Mouse (Mus musculus): Measurements from ENCODE around the gene Asic4. TPM values are rescaled to one million over a fixed set of nuclear protein-coding genes. Genes with fewer than 3 reads are reported as not detected.

Asic4 gene
- polyA plus RNA-seq, 1 experiment from 2014 or later: 2.3 TPM

DNA sequence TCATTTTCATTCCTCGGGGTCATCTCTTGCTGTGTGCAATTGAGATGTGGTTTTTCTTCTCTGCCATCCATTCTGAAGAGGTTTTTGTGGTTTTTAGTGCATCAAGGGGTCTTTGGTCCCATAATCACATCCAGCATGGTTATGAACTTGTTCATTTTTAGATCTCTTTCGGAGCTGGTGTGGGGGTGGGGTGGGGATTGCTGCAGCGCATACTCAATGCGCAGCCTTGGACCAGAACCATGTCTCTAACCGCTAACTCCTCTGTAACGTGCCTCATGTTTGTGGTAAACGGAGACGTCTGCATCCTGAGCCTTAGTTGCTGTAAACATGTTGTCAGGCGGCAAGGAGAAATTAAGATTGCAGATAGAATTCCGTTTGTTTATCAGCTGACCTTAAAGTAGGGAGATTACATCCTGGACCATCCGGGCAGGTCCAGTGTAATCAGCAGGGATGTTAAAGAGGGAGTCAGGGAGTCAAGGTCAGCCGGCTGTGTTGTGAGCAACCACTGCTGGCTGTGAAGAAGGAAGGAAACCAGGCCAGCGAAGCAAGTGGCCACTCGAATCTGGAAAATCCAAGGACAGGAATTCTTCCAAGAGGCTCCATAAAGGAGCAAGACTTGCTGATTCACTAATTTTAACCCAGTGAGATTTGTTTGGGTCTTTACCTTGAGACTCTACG is 66.6 kb downstream of the Asic4 start:
- Histone ChIP-seq H3K9me3 (no peaks in the 10 kb centered on the region), H3K4me1 (peaks cover 45% of the 10 kb centered on the region), H3K27ac (peak overlapping the region; percentile 65), H3K4me3 (no peak overlapping the region), H3K27me3 (ENCODE audit: insufficient read depth, poor library complexity, severe bottlenecking) (no peaks in the 10 kb centered on the region), H3K36me3 (no peaks in the 10 kb centered on the region)
- peak; percentile 74 for DNase-seq (ENCODE audit: low spot score)
- 52% methylated on average over 15 of the region's 15 CpGs for WGBS

DNA sequence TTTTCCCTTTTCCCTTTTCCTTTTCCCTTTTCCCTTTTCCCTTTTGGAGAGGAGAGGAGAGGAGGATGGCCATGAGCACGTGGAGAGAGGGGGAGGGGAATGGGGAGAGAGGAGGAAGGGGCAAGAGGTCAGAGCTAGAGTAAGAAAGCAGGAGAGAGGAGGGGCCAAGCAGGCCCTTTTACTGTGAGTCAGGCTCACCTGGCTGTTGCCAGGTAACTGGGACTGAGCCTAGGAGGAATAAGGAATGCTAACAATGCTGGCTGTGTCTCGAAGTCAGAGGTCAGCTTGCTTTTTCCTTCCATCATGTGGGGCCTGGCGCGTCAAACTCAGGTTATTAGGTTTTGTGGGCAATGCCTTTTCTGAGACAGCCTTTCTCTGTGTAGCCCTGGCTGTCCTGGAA is 67.7 kb downstream of the Asic4 start:
- H3K9me3 ChIP-seq: no peaks in the 10 kb centered on the region
- no peak overlapping the region; the same call in 1 of the 2 replicates for H3K27ac ChIP-seq
- H3K36me3 ChIP-seq: no peaks in the 10 kb centered on the region
- peaks cover 37% of the 10 kb centered on the region for H3K4me1 ChIP-seq
- 40% methylated on average over 4 of the region's 4 CpGs for WGBS
- H3K4me3 ChIP-seq: no peak overlapping the region
- DNase-seq (ENCODE audit: low spot score): peak; percentile 69
- H3K27me3 ChIP-seq (ENCODE audit: insufficient read depth, poor library complexity, severe bottlenecking): no peaks in the 10 kb centered on the region

DNA sequence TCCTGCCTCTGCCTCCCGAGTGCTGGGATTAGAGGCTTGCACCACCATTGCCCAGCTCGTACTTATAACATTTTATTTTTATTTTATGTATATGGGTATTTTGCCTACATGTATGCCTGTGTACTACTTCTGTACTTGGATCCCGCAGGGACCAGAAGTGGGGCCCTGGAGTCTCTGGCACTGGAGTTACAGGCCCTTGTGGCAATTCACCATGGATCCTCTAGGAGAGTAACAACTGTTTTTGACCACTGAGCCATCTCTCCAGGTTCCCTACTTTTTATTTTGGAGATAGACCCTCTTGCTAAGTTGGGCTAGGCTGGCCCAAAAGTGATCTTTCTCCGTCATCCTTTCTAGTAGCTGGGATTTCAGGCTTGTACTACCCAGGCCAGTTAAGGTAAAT is 68.2 kb downstream of the Asic4 start:
- no peaks in the 10 kb centered on the region for H3K27me3 ChIP-seq (ENCODE audit: insufficient read depth, poor library complexity, severe bottlenecking)
- no peak overlapping the region for H3K27ac ChIP-seq
- H3K36me3 ChIP-seq: no peaks in the 10 kb centered on the region
- no peaks in the 10 kb centered on the region for H3K9me3 ChIP-seq
- WGBS: 90% methylated on average over 4 of the region's 4 CpGs
- H3K4me1 ChIP-seq: peaks cover 33% of the 10 kb centered on the region
- no peak for DNase-seq (ENCODE audit: low spot score)
- H3K4me3 ChIP-seq: no peak overlapping the region

DNA sequence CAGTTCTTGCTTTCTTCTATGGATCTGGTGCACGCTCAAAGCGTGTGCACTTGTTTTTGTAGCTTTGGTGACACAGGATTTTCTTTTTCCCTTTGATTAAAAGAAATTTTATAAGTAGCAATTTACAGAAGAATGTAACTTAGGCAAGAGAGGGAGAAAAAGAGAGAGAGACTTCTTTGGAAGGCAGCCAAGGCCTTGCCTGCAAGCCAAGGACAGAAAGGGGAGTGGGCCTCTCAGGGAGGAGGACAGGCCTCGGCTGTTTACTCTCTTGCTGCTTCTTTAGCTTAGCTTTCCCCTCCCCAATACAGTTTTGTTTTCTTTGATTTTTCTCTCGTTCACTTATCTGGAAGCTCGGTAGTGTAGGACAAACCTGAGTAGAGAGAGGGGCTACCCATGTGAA is 69.3 kb downstream of the Asic4 start:
- Histone ChIP-seq H3K4me3 (no peak overlapping the region), H3K27ac (peak overlapping the region; percentile 89), H3K9me3 (no peaks in the 10 kb centered on the region), H3K27me3 (ENCODE audit: insufficient read depth, poor library complexity, severe bottlenecking) (no peaks in the 10 kb centered on the region), H3K4me1 (peaks cover 34% of the 10 kb centered on the region), H3K36me3 (peaks cover 1% of the 10 kb centered on the region)
- 73% methylated on average over 5 of the region's 5 CpGs for WGBS
- DNase-seq (ENCODE audit: low spot score): no peak

DNA sequence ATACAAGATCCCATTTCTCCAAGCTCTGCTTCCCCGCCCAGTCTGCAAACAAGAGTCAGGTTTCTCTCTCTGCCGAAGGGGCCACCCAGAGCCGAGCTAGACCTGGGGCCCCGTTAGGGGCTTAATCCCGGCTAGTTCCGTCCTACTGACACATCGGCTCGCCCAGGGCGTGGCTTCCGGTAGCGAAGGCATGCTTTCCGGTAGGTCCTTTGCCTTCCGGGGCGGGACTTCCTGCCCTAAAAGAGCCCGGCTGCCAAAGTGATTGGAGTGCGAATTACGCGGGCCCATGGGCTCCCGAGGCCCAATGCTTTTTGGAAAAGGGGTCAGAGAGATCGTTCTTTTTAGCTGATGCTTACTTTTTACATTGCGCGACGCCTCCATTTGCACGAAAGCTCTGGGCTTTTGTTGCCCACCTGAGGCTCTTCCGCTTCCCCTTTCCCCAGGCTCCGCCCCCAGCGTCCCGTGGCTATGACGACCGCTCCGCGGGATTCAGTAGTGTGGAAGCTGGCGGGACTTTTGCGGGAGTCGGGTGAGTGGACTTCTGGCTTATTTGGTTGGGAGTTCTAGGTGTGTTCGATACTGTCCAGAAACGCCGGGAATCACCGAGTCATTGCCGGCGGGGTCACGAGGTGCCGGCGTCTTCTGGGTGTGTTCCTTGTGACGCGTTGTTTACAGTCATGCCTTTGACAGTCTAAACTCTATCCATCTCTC is 71.2 kb downstream of the Asic4 start, which contains the start of gene Stk11ip:
TSS of gene Stk11ip (plus strand) at position 209 of the 711 bp plus-strand sequence.
- no peaks in the 10 kb centered on the region for H3K9me3 ChIP-seq
- under 1% methylated on average over 46 of the region's 46 CpGs for WGBS
- H3K4me1 ChIP-seq: peaks cover 26% of the 10 kb centered on the region
- peaks cover 20% of the 10 kb centered on the region for H3K36me3 ChIP-seq
- DNase-seq (ENCODE audit: low spot score): peak; percentile 98
- peak within 1 kb of the TSS; percentile 89 for H3K27ac ChIP-seq
- H3K27me3 ChIP-seq (ENCODE audit: insufficient read depth, poor library complexity, severe bottlenecking): no peaks in the 10 kb centered on the region
- H3K4me3 ChIP-seq: peak within 1 kb of the TSS; percentile 71

Other genes starting within 250 kb of the Asic4 start
- gene Glb1l, start 239.6 kb upstream of the Asic4 start, polyA plus RNA-seq (2016; fragmentation: Nextera tagmentation; extraction: Ambion mirVana): 7.9 and 10.9 TPM in 2 replicates
- 103 and 131 TPM in 2 replicates for gene Stk16, start 239.6 kb upstream of the Asic4 start, polyA plus RNA-seq (2016; fragmentation: Nextera tagmentation; extraction: Ambion mirVana)
- 35.2 and 50.8 TPM in 2 replicates for gene Tuba4a, start 230.6 kb upstream of the Asic4 start, polyA plus RNA-seq (2016; fragmentation: Nextera tagmentation; extraction: Ambion mirVana)
- gene A630095N17Rik, start 218.3 kb upstream of the Asic4 start, polyA plus RNA-seq (2016; fragmentation: Nextera tagmentation; extraction: Ambion mirVana): not detected in 2 replicates
- 24.5 and 32.4 TPM in 2 replicates for gene Dnajb2, start 214.0 kb upstream of the Asic4 start, polyA plus RNA-seq (2016; fragmentation: Nextera tagmentation; extraction: Ambion mirVana)
- gene Ptprn, start 185.9 kb upstream of the Asic4 start, polyA plus RNA-seq (2016; fragmentation: Nextera tagmentation; extraction: Ambion mirVana): 0.70 and 0.84 TPM in 2 replicates
- gene Resp18, start 172.0 kb upstream of the Asic4 start, polyA plus RNA-seq (2016; fragmentation: Nextera tagmentation; extraction: Ambion mirVana): not detected in 2 replicates
- 142 and 144 TPM in 2 replicates for gene Dnpep, start 132.4 kb upstream of the Asic4 start, polyA plus RNA-seq (2016; fragmentation: Nextera tagmentation; extraction: Ambion mirVana)
- gene Des, start 90.1 kb upstream of the Asic4 start, polyA plus RNA-seq (2016; fragmentation: Nextera tagmentation; extraction: Ambion mirVana): 341 and 642 TPM in 2 replicates
- 77.9 and 80.0 TPM in 2 replicates for gene Speg, start 75.1 kb upstream of the Asic4 start, polyA plus RNA-seq (2016; fragmentation: Nextera tagmentation; extraction: Ambion mirVana)
- gene Gmppa, start 14.5 kb upstream of the Asic4 start, polyA plus RNA-seq (2016; fragmentation: Nextera tagmentation; extraction: Ambion mirVana): 73.4 and 75.4 TPM in 2 replicates
- 30.8 and 30.9 TPM in 2 replicates for gene Chpf, start 28.9 kb downstream of the Asic4 start, polyA plus RNA-seq (2016; fragmentation: Nextera tagmentation; extraction: Ambion mirVana)
- gene Tmem198, start 29.1 kb downstream of the Asic4 start, polyA plus RNA-seq (2016; fragmentation: Nextera tagmentation; extraction: Ambion mirVana): 0.36 and 0.39 TPM in 2 replicates
- 103 and 107 TPM in 2 replicates for gene Obsl1, start 56.0 kb downstream of the Asic4 start, polyA plus RNA-seq (2016; fragmentation: Nextera tagmentation; extraction: Ambion mirVana)
- gene Inha, start 56.6 kb downstream of the Asic4 start, polyA plus RNA-seq (2016; fragmentation: Nextera tagmentation; extraction: Ambion mirVana): 7.8 and 8.2 TPM in 2 replicates
- 20.2 and 22.3 TPM in 2 replicates for gene Stk11ip, start 71.1 kb downstream of the Asic4 start, polyA plus RNA-seq (2016; fragmentation: Nextera tagmentation; extraction: Ambion mirVana)
- gene Slc4a3, start 95.8 kb downstream of the Asic4 start, polyA plus RNA-seq (2016; fragmentation: Nextera tagmentation; extraction: Ambion mirVana): 20.0 and 29.8 TPM in 2 replicates

Data from heart, embryonic 10.5 days (tissue).